Mouse (Mus musculus) midbrain, postnatal 0 days (tissue): ENCODE results near the gene Tmem132b. TPM values are rescaled to one million over a fixed set of nuclear protein-coding genes. Genes with fewer than 3 reads are reported as not detected.

Source experiments
- ATAC-seq: fragments of 200-750 bp; cut with Nextera tagmentation; 2 replicates; pipeline ENCODE4 v1.8.0; 2017; ENCODE audit warnings: moderate number of reproducible peaks, mild to moderate bottlenecking, moderate TSS enrichment, moderate library complexity; ENCODE audit not compliant: low FRiP score
- DNase-seq: peaks from one replicate; pipeline ENCODE4 v3.0.0-alpha.2; 2015; ENCODE audit warnings: low spot score
- H3K27ac ChIP-seq: fragments of 300-500 bp; sonication (generic); 2 replicates; pipeline ENCODE4 v1.5.1; 2014; ENCODE audit warnings: low read depth, mild to moderate bottlenecking, low read length, mixed read lengths
- H3K27me3 ChIP-seq: fragments of 300-500 bp; sonication (generic); 2 replicates; pipeline ENCODE4 v1.6.1; 2014; ENCODE audit warnings: low read length, control low read depth, mixed read lengths; ENCODE audit not compliant: insufficient read depth
- H3K36me3 ChIP-seq: fragments of 300-500 bp; sonication (generic); 2 replicates; pipeline ENCODE4 v1.6.1; 2014; ENCODE audit warnings: low read length, control low read depth, mixed read lengths; ENCODE audit not compliant: insufficient read depth
- H3K4me1 ChIP-seq: fragments of 300-500 bp; sonication (generic); 2 replicates; pipeline ENCODE4 v1.6.1; 2014; ENCODE audit warnings: mild to moderate bottlenecking, control low read depth, antibody characterized with exemption, low read length, mixed read lengths; ENCODE audit not compliant: insufficient read depth
- H3K4me2 ChIP-seq: fragments of 300-500 bp; sonication (generic); 2 replicates; pipeline ENCODE4 v1.6.1; 2014; ENCODE audit warnings: low read depth, mild to moderate bottlenecking, low read length, mixed read lengths; ENCODE audit not compliant: poor library complexity, severe bottlenecking
- H3K4me3 ChIP-seq: fragments of 300-500 bp; sonication (generic); 2 replicates; pipeline ENCODE4 v1.5.1; 2014; ENCODE audit warnings: low read depth, mild to moderate bottlenecking, low read length, moderate library complexity
- H3K9ac ChIP-seq: fragments of 300-500 bp; sonication (generic); replicated peaks from 2 replicates; pipeline ENCODE4 v1.6.1; 2014; ENCODE audit warnings: mild to moderate bottlenecking, low read length, moderate library complexity, mixed read lengths; ENCODE audit not compliant: poor library complexity, severe bottlenecking
- H3K9me3 ChIP-seq: fragments of 300-500 bp; sonication (generic); 2 replicates; pipeline ENCODE4 v1.6.1; 2016; ENCODE audit warnings: low read length, control low read depth
- CTCF ChIP-seq: IDR thresholded peaks from 2 replicates; pipeline ENCODE4 v1.5.1; 2016; ENCODE audit warnings: antibody characterized with exemption, mild to moderate bottlenecking
- WGBS: fragments of 180-500 bp; shearing (Covaris S2); extraction: QIAGEN DNeasy Blood & Tissue Kit; methylation state at CpG from one replicate; pipeline ENCODE4 v1.1.7; 2014; 5-methylcytosine and 5-hydroxymethylcytosine counted together
- polyA plus RNA-seq: library from polyadenylated mRNA; unstranded; fragments of >200 nt; fragmentation: Nextera tagmentation; extraction: Ambion mirVana; gene quantifications from 2 replicates; pipeline ENCODE4 v1.2.1, GENCODE M21; 2015
- total RNA-seq: library from RNA; depleted of rRNA; stranded (reverse); fragments of >200 nt; gene quantifications from 2 replicates; pipeline ENCODE4 v1.2.3, GENCODE M21; 2014

Gene Tmem132b
- total and polyA plus RNA-seq, 2 experiments from 2014 or later = 6.4 to 27.8 TPM

- Histone ChIP-seq H3K4me3 (no peak overlapping the region), H3K27ac (no peak overlapping the region), H3K4me2 (no peak overlapping the region), H3K4me1 (no peaks in the 10 kb centered on the region), H3K27me3 (no peaks in the 10 kb centered on the region), H3K9ac (no peak overlapping the region), H3K9me3 (no peaks in the 10 kb centered on the region), H3K36me3 (peaks cover 51% of the 10 kb centered on the region)
- DNase-seq = no peak
- WGBS = 85% methylated on average over 15 of the region's 15 CpGs
- no peak for TF ChIP-seq CTCF
- ATAC-seq = no peak
These were observed 25.6 kb upstream of the Tmem132b start for GRCm38 (mm10) chr5:125505968-125506367.

GRCm38 (mm10) chr5:125507582-125507981 lies 24.0 kb upstream of the Tmem132b start:
- Histone ChIP-seq H3K36me3 (peaks cover 59% of the 10 kb centered on the region), H3K4me1 (no peaks in the 10 kb centered on the region), H3K9me3 (no peaks in the 10 kb centered on the region), H3K4me3 (no peak overlapping the region), H3K27me3 (no peaks in the 10 kb centered on the region), H3K4me2 (no peak overlapping the region), H3K27ac (no peak overlapping the region), H3K9ac (no peak overlapping the region)
- DNase-seq = peak; percentile 28
- TF ChIP-seq CTCF = peak; percentile 54
- 93% methylated on average over 9 of the region's 9 CpGs for WGBS
- ATAC-seq = no peak

- DNase-seq = no peak
- Histone ChIP-seq H3K27ac (no peak overlapping the region), H3K9ac (no peak overlapping the region), H3K4me3 (no peak overlapping the region), H3K27me3 (no peaks in the 10 kb centered on the region), H3K36me3 (peaks cover 63% of the 10 kb centered on the region), H3K4me2 (no peak overlapping the region), H3K4me1 (no peaks in the 10 kb centered on the region), H3K9me3 (no peaks in the 10 kb centered on the region)
- ATAC-seq = no peak
- no peak for TF ChIP-seq CTCF
- 94% methylated on average over 10 of the region's 10 CpGs for WGBS
These were observed 23.6 kb upstream of the Tmem132b start for GRCm38 (mm10) chr5:125508006-125508405.

- no peaks in the 10 kb centered on the region for H3K9me3 ChIP-seq
- H3K9ac ChIP-seq = no peak overlapping the region
- DNase-seq = no peak
- WGBS = 54% methylated on average over 5 of the region's 5 CpGs
- H3K27ac ChIP-seq = no peak overlapping the region
- H3K4me2 ChIP-seq = no peak overlapping the region
- H3K27me3 ChIP-seq = no peaks in the 10 kb centered on the region
- peak; percentile 78 for TF ChIP-seq CTCF
- H3K36me3 ChIP-seq = peaks cover 61% of the 10 kb centered on the region
- H3K4me3 ChIP-seq = no peak overlapping the region
- no peaks in the 10 kb centered on the region for H3K4me1 ChIP-seq
- ATAC-seq = no peak
These were observed 22.0 kb upstream of the Tmem132b start for GRCm38 (mm10) chr5:125509541-125509940.

- Histone ChIP-seq H3K4me1 (no peaks in the 10 kb centered on the region), H3K4me2 (no peak overlapping the region), H3K9me3 (no peaks in the 10 kb centered on the region), H3K27me3 (no peaks in the 10 kb centered on the region), H3K9ac (no peak overlapping the region), H3K27ac (no peak overlapping the region), H3K36me3 (peaks cover 63% of the 10 kb centered on the region), H3K4me3 (no peak overlapping the region)
- no peak for ATAC-seq
- DNase-seq = no peak
- no peak for TF ChIP-seq CTCF
- 84% methylated on average over 12 of the region's 12 CpGs for WGBS
These were observed 16.6 kb upstream of the Tmem132b start for GRCm38 (mm10) chr5:125515006-125515405.

- peak; percentile 75 for TF ChIP-seq CTCF
- peak; percentile 55 for DNase-seq
- no peak overlapping the region for H3K4me2 ChIP-seq
- WGBS = 69% methylated on average over 5 of the region's 5 CpGs
- H3K4me3 ChIP-seq = no peak overlapping the region
- H3K4me1 ChIP-seq = no peaks in the 10 kb centered on the region
- H3K27me3 ChIP-seq = no peaks in the 10 kb centered on the region
- no peak overlapping the region for H3K27ac ChIP-seq
- H3K9ac ChIP-seq = no peak overlapping the region
- H3K36me3 ChIP-seq = peaks cover 37% of the 10 kb centered on the region
- no peak for ATAC-seq
- no peaks in the 10 kb centered on the region for H3K9me3 ChIP-seq
These were observed 12.9 kb upstream of the Tmem132b start for GRCm38 (mm10) chr5:125518640-125519039.
